Mouse (Mus musculus) spleen, adult 2 months (tissue): ENCODE results near the gene Ubr3. TPM values are rescaled to one million over a fixed set of nuclear protein-coding genes. Genes with fewer than 3 reads are reported as not detected.

Experiments used
- DNase-seq, 2 experiments: peaks; one replicate each; pipeline versions ENCODE4 v3.0.0 to v3.0.0-alpha.2; 2012 to 2021; ENCODE audit warnings: low spot score in 2 of 2, low read depth in 1 of 2
- H3K27ac ChIP-seq: fragments of 200-500 bp; 2 replicates; pipeline ENCODE4 v1.5.1; 2012; ENCODE audit warnings: low read length, inconsistent platforms; ENCODE audit not compliant: insufficient read depth
- H3K27me3 ChIP-seq: fragments of 200-500 bp; 2 replicates; pipeline ENCODE4 v1.6.1; 2012; ENCODE audit warnings: mild to moderate bottlenecking, moderate library complexity, low read length, inconsistent platforms; ENCODE audit not compliant: control insufficient read depth, insufficient read depth
- H3K36me3 ChIP-seq: fragments of 200-500 bp; 2 replicates; pipeline ENCODE4 v1.6.1; 2012; ENCODE audit warnings: mild to moderate bottlenecking, low read length, inconsistent platforms; ENCODE audit not compliant: control insufficient read depth, insufficient read depth
- H3K4me1 ChIP-seq: fragments of 200-500 bp; 2 replicates; pipeline ENCODE4 v1.6.1; 2011; ENCODE audit warnings: inconsistent platforms; ENCODE audit not compliant: control insufficient read depth, insufficient read depth, insufficient read length
- H3K4me3 ChIP-seq: fragments of 200-500 bp; 2 replicates; pipeline ENCODE4 v1.5.1; 2011; ENCODE audit warnings: mild to moderate bottlenecking, inconsistent platforms; ENCODE audit not compliant: insufficient read depth, insufficient read length; ENCODE audit errors: extremely low read depth
- CTCF ChIP-seq: fragments of 200-500 bp; IDR thresholded peaks from 2 replicates; pipeline ENCODE4 v1.5.1; 2011; ENCODE audit warnings: mild to moderate bottlenecking, inconsistent platforms; ENCODE audit not compliant: insufficient read depth, insufficient read length, insufficient replicate concordance; ENCODE audit errors: extremely low read depth
- POLR2A ChIP-seq: fragments of 200-500 bp; IDR thresholded peaks from 2 replicates; pipeline ENCODE4 v1.6.1; 2011; ENCODE audit warnings: low read depth, low read length, inconsistent platforms
- whole genome bisulfite sequencing: fragments of 180-500 bp; shearing (Covaris S2); methylation state at CpG from one replicate; pipeline ENCODE4 v1.1.7; 2018; 5-methylcytosine and 5-hydroxymethylcytosine counted together
- polyA plus RNA-seq: library from polyadenylated mRNA; depleted of rRNA; stranded (reverse); fragments of >200 nt; gene quantifications from 2 replicates; pipeline ENCODE4 v1.2.3, GENCODE M21; 2012

The Ubr3 gene
- polyA plus RNA-seq, 1 experiment = 6.5 TPM

DNA sequence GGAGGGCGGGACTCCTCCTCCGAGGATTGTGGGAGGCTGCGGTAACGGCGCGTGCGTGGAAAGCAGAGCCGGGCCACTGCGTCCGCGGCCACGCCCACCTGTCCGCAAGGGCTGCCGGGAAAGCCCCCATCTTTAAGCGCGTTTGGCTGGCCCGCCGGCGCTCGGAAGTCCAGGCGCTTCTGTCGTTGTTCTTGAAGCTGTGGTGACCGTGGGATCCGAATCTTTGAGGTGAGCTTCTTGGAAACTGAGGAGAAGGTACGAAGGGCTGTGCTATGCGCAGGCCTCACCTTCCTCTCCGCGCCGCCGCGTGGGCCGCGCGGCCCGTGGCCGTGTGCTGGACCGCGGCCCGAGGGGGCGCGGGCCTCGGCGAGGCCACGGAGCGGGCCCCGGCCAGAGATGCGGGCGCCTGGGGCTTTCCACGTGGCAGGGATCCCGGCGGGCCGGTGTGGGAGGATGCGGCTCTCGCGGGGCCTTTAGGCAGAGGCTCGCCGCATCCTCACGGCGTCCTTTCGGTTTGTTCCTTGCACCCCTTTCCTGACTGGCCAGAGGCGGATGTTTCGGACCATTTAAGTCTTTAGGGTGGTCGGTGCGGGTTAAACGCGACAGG, 35.5 kb upstream of the Ubr3 start, which contains the start of gene Ssb:
Ssb (plus strand) TSS at position 78 of the 607 bp plus-strand sequence.
- H3K27me3 ChIP-seq = no peaks in the 10 kb centered on the region
- H3K36me3 ChIP-seq = peaks cover 3% of the 10 kb centered on the region; the same call in 1 of the 2 replicates
- H3K4me1 ChIP-seq = no peaks in the 10 kb centered on the region; the same call in 1 of the 2 replicates
- WGBS = under 1% methylated on average over 65 of the region's 66 CpGs
- peak within 1 kb of the TSS; percentile 81 for H3K4me3 ChIP-seq
- peak within 1 kb of the TSS; percentile 79 for H3K27ac ChIP-seq
- peak; percentile 83 to 94 for DNase-seq
- peak; percentile 66 for TF ChIP-seq POLR2A
- TF ChIP-seq CTCF = no peak

DNA sequence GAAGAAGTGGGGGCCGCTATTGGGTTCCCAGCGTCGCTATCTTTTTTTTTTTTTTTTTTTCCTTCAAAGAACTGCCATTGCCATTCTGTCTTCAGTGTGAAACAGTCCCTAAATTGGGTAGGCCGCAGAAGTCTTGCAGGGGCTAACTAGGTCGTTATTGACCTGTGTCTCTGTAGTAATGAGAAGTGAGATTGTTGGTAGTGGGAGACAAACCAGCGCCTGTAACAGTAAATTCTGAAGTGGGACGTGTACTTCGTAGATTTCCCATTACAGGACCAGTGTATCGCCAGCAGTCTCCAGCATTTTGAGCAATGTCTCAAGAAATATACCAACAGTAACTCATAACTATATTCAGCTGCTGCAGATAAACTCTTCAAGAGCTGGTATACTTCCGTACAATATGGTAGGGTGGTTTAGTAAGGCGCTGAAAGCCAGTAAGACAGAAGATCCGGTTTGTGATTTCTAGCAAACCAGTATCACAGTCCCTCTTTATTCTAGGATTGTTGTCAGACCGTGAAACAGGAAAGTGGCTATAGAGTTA, 34.9 kb upstream of the Ubr3 start:
- H3K27ac ChIP-seq = peak overlapping the region; percentile 79; the same call in 1 of the 2 replicates
- under 1% methylated on average over 13 of the region's 13 CpGs for WGBS
- H3K36me3 ChIP-seq = peaks cover 5% of the 10 kb centered on the region; the same call in 1 of the 2 replicates
- H3K27me3 ChIP-seq = no peaks in the 10 kb centered on the region
- DNase-seq = no peak
- no peaks in the 10 kb centered on the region; the same call in 1 of the 2 replicates for H3K4me1 ChIP-seq
- no peak for TF ChIP-seq CTCF
- TF ChIP-seq POLR2A = no peak
- H3K4me3 ChIP-seq = peak overlapping the region; percentile 81

DNA sequence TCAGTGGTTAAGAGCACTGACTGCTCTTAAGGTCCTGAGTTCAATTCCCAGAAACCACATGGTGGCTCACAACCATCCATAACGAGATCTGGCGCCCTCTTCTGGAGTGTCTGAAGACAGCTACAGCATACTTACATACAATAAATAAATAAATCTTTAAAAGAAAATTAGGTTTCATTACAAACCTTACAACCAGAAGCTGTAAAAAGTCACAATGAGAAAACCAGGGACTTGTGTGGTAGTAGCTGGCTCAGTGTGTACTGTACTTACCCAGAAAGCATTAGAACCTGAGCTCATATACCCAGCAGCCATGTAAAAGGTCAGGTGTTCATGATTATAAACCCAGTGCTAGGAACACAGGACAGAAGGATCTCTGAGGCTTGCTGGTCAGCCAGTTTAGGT, 13.1 kb upstream of the Ubr3 start:
- no peaks in the 10 kb centered on the region for H3K27me3 ChIP-seq
- no peaks in the 10 kb centered on the region for H3K4me1 ChIP-seq
- 59% methylated on average over 2 of the region's 2 CpGs for WGBS
- TF ChIP-seq POLR2A (no peak), CTCF (no peak)
- DNase-seq = no peak
- no peaks in the 10 kb centered on the region; the same call in 1 of the 2 replicates for H3K36me3 ChIP-seq
- no peak overlapping the region for H3K4me3 ChIP-seq
- no peak overlapping the region for H3K27ac ChIP-seq

DNA sequence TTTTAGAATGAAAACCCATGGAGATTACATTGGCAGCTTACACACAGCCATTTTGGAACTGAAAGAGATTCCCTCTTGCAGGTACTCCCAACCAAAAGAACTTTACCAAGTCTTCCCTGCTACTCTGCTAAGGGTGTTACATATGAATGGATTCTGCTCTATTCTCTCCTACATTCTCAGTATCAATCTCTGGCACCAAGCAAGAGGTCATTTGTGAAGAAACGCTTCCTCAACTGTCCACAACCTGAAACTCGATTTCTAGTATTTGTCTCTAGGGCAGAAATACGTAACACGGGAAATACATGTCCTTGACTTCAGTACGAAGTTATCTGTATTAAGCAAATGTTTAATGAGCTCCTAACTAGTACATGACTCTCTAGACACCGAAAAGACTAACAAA, 12.5 kb upstream of the Ubr3 start:
- H3K4me3 ChIP-seq = no peak overlapping the region
- H3K27ac ChIP-seq = no peak overlapping the region
- no peak for TF ChIP-seq CTCF
- no peak for TF ChIP-seq POLR2A
- DNase-seq = no peak
- no peaks in the 10 kb centered on the region; the same call in 1 of the 2 replicates for H3K36me3 ChIP-seq
- H3K27me3 ChIP-seq = no peaks in the 10 kb centered on the region
- H3K4me1 ChIP-seq = no peaks in the 10 kb centered on the region
- 32% methylated on average over 6 of the region's 6 CpGs for WGBS

DNA sequence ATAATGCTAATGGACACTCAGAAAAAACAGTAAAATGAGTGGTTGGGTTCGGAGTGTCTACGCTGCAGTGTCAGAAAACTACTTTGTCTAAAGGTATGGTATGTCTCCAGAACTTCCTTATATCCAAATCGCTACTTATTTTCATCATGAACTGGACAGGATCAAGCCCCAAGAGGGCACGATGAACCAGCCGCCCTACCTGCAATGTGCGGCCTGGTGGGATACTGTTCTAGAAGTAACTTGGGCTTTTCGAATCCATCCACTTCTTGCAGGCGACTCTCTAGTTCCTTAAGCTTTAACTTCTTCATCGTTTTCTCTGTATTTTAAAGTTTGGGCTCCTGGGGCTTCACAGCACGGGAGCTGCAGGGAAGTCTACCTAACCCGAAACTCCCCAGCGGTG, 12.0 kb upstream of the Ubr3 start:
- H3K4me1 ChIP-seq = no peaks in the 10 kb centered on the region
- no peak for TF ChIP-seq CTCF
- H3K27ac ChIP-seq = peak overlapping the region; percentile 7; the same call in 1 of the 2 replicates
- peak overlapping the region; percentile 77 for H3K4me3 ChIP-seq
- H3K36me3 ChIP-seq = no peaks in the 10 kb centered on the region; the same call in 1 of the 2 replicates
- 2% methylated on average over 12 of the region's 12 CpGs for WGBS
- H3K27me3 ChIP-seq = no peaks in the 10 kb centered on the region
- no peak for DNase-seq

DNA sequence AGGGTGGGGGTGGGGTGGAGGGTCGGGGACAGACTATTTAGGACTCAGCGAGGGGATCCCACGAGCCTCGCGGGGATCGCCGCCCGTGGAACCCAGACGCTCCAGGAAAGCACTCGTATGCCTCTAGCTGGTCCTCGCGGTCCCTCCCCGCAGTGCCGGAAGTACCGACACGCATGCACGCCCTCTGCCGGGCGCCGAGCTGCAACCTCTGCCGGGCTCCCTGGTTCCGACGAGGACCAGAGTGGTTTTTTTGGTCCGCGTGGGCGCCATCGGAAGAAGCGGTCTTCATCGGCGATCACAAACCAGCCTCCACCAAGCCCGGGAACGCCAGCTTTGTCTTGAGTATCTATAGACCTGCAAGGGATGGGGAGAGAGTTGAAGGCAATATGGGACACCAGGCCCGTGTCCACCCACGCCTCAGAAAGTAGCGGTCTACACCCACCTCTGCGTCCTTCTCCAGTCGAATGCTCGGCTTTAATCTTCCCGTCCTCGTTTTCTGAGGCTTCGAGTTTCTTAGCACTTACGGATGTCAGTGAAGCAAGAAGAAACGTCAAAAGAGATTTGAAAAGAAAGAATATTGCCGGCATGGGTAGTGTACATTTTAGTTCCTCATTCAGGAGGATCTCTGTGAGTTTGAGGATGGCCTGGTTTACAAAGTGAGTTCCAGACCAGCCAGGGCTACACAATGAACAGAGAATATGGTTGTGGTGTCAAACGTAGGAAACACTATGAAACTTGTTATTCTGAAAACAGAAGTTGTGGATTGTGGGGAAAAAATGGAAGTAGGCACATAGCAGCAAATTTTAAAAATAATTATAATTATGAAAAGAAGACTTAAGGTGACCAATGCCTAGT, 11.4 kb upstream of the Ubr3 start, which contains the start of gene Mettl5:
Mettl5 (minus strand) TSS at position 165 of the 855 bp plus-strand sequence.
- no peaks in the 10 kb centered on the region for H3K36me3 ChIP-seq
- H3K27ac ChIP-seq = peak within 1 kb of the TSS; percentile 88
- WGBS = under 1% methylated on average over 45 of the region's 45 CpGs
- no peaks in the 10 kb centered on the region for H3K4me1 ChIP-seq
- no peaks in the 10 kb centered on the region for H3K27me3 ChIP-seq
- TF ChIP-seq CTCF = peak; percentile 39; the same call in 1 of the 2 replicates
- TF ChIP-seq POLR2A = peak; percentile 87
- peak; percentile 73 to 87 for DNase-seq
- peak within 1 kb of the TSS; percentile 77 for H3K4me3 ChIP-seq

DNA sequence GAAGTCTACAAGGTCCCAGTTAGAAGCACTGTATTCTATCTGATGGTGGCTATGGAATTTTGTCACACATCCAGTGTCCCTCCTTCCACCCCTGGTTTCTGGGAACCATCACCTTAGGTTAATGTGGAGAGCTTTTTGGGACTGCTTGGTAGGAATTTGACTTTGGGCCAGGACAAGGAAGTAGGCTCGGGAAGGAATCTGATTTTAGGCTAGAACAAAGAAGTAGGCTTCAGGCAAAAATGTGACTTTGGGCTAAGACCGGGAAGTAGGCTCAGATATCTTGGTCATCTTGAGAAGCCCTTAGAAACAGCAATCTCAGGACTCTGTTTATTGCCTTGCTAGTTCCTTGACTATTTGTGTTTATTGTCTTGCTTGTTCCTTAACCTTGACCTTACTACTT, 8.1 kb upstream of the Ubr3 start:
- TF ChIP-seq CTCF = no peak
- TF ChIP-seq POLR2A = no peak
- Histone ChIP-seq H3K4me1 (no peaks in the 10 kb centered on the region), H3K4me3 (no peak overlapping the region), H3K36me3 (no peaks in the 10 kb centered on the region), H3K27me3 (no peaks in the 10 kb centered on the region), H3K27ac (no peak overlapping the region)
- DNase-seq = no peak
- 78% methylated on average over 2 of the region's 2 CpGs for WGBS
